Mouse (Mus musculus): ENCODE results near the gene Zmpste24. TPM values are rescaled to one million over a fixed set of nuclear protein-coding genes. Genes with fewer than 3 reads are reported as not detected.
"Not testable (repeated sequence)": the region's sequence is repeated elsewhere in the genome, so short reads cannot be mapped to it uniquely, and the experiment has no call there.

The Zmpste24 gene
- total RNA-seq (2017): 64.8 and 73.0 TPM in 2 replicates

GRCm38 (mm10) chr4:121097650-121098378 is at the start of gene Zmpste24:
TSS of gene Zmpste24 (minus strand) at chr4:121098241.
- ATAC-seq (replicated peaks in 1 of 2; ENCODE audit: insufficient read depth in 1 of 2, low FRiP score in 2 of 2, low TSS enrichment in 1 of 2, low read depth in 1 of 2, poor library complexity in 2 of 2, severe bottlenecking in 2 of 2): peak; percentile 89 to 95

GRCm38 (mm10) chr4:121109126-121109525 is 11.1 kb upstream of the Zmpste24 start, which contains the start of gene Tmco2:
TSS of gene Tmco2 (minus strand) at chr4:121109226.
- no peak for ATAC-seq (replicated peaks in 1 of 2; ENCODE audit: insufficient read depth in 1 of 2, low FRiP score in 2 of 2, low TSS enrichment in 1 of 2, low read depth in 1 of 2, poor library complexity in 2 of 2, severe bottlenecking in 2 of 2)

- no peak for ATAC-seq (replicated peaks in 1 of 2; ENCODE audit: insufficient read depth in 1 of 2, low FRiP score in 2 of 2, low TSS enrichment in 1 of 2, low read depth in 1 of 2, poor library complexity in 2 of 2, severe bottlenecking in 2 of 2)
These were observed 5.3 kb upstream of the Zmpste24 start for GRCm38 (mm10) chr4:121103304-121103703.

- ATAC-seq (replicated peaks in 1 of 2; ENCODE audit: insufficient read depth in 1 of 2, low FRiP score in 2 of 2, low TSS enrichment in 1 of 2, low read depth in 1 of 2, poor library complexity in 2 of 2, severe bottlenecking in 2 of 2): no peak
These were observed 7.8 kb downstream of the Zmpste24 start for GRCm38 (mm10) chr4:121090211-121090610.

GRCm38 (mm10) chr4:121088696-121089095 is 9.3 kb downstream of the Zmpste24 start:
- no peak for ATAC-seq (replicated peaks in 1 of 2; ENCODE audit: insufficient read depth in 1 of 2, low FRiP score in 2 of 2, low TSS enrichment in 1 of 2, low read depth in 1 of 2, poor library complexity in 2 of 2, severe bottlenecking in 2 of 2)

- no peak for ATAC-seq (replicated peaks in 1 of 2; ENCODE audit: insufficient read depth in 1 of 2, low FRiP score in 2 of 2, low TSS enrichment in 1 of 2, low read depth in 1 of 2, poor library complexity in 2 of 2, severe bottlenecking in 2 of 2)
These were observed 13.5 kb downstream of the Zmpste24 start for GRCm38 (mm10) chr4:121084506-121084905.

GRCm38 (mm10) chr4:121080395-121080794 is 17.6 kb downstream of the Zmpste24 start:
- ATAC-seq (replicated peaks in 1 of 2; ENCODE audit: insufficient read depth in 1 of 2, low FRiP score in 2 of 2, low TSS enrichment in 1 of 2, low read depth in 1 of 2, poor library complexity in 2 of 2, severe bottlenecking in 2 of 2): no peak

GRCm38 (mm10) chr4:121077915-121078646 is 20.0 kb downstream of the Zmpste24 start:
- no peak for ATAC-seq (replicated peaks in 1 of 2; ENCODE audit: insufficient read depth in 1 of 2, low FRiP score in 2 of 2, low TSS enrichment in 1 of 2, low read depth in 1 of 2, poor library complexity in 2 of 2, severe bottlenecking in 2 of 2)

- no peak for ATAC-seq (replicated peaks in 1 of 2; ENCODE audit: insufficient read depth in 1 of 2, low FRiP score in 2 of 2, low TSS enrichment in 1 of 2, low read depth in 1 of 2, poor library complexity in 2 of 2, severe bottlenecking in 2 of 2)
These were observed 23.8 kb downstream of the Zmpste24 start for GRCm38 (mm10) chr4:121074250-121074649.

GRCm38 (mm10) chr4:121065336-121065735 is 32.7 kb downstream of the Zmpste24 start:
- no peak for ATAC-seq (replicated peaks in 1 of 2; ENCODE audit: insufficient read depth in 1 of 2, low FRiP score in 2 of 2, low TSS enrichment in 1 of 2, low read depth in 1 of 2, poor library complexity in 2 of 2, severe bottlenecking in 2 of 2)

GRCm38 (mm10) chr4:121059218-121059617 is 38.8 kb downstream of the Zmpste24 start:
- ATAC-seq (replicated peaks in 1 of 2; ENCODE audit: insufficient read depth in 1 of 2, low FRiP score in 2 of 2, low TSS enrichment in 1 of 2, low read depth in 1 of 2, poor library complexity in 2 of 2, severe bottlenecking in 2 of 2): not testable (repeated sequence)

GRCm38 (mm10) chr4:121057032-121057431 is 41.0 kb downstream of the Zmpste24 start:
- ATAC-seq (replicated peaks in 1 of 2; ENCODE audit: insufficient read depth in 1 of 2, low FRiP score in 2 of 2, low TSS enrichment in 1 of 2, low read depth in 1 of 2, poor library complexity in 2 of 2, severe bottlenecking in 2 of 2): no peak

GRCm38 (mm10) chr4:121056342-121056741 is 41.7 kb downstream of the Zmpste24 start:
- ATAC-seq (replicated peaks in 1 of 2; ENCODE audit: insufficient read depth in 1 of 2, low FRiP score in 2 of 2, low TSS enrichment in 1 of 2, low read depth in 1 of 2, poor library complexity in 2 of 2, severe bottlenecking in 2 of 2): no peak; a peak in 1 of 4 replicates

GRCm38 (mm10) chr4:121052454-121053323 is 45.4 kb downstream of the Zmpste24 start:
- no peak for ATAC-seq (replicated peaks in 1 of 2; ENCODE audit: insufficient read depth in 1 of 2, low FRiP score in 2 of 2, low TSS enrichment in 1 of 2, low read depth in 1 of 2, poor library complexity in 2 of 2, severe bottlenecking in 2 of 2)

- ATAC-seq (replicated peaks in 1 of 2; ENCODE audit: insufficient read depth in 1 of 2, low FRiP score in 2 of 2, low TSS enrichment in 1 of 2, low read depth in 1 of 2, poor library complexity in 2 of 2, severe bottlenecking in 2 of 2): no peak
These were observed 46.2 kb downstream of the Zmpste24 start for GRCm38 (mm10) chr4:121051863-121052262.

GRCm38 (mm10) chr4:121042946-121043345 is 55.1 kb downstream of the Zmpste24 start:
- ATAC-seq (replicated peaks in 1 of 2; ENCODE audit: insufficient read depth in 1 of 2, low FRiP score in 2 of 2, low TSS enrichment in 1 of 2, low read depth in 1 of 2, poor library complexity in 2 of 2, severe bottlenecking in 2 of 2): no peak

- ATAC-seq (replicated peaks in 1 of 2; ENCODE audit: insufficient read depth in 1 of 2, low FRiP score in 2 of 2, low TSS enrichment in 1 of 2, low read depth in 1 of 2, poor library complexity in 2 of 2, severe bottlenecking in 2 of 2): no peak
These were observed 55.6 kb downstream of the Zmpste24 start for GRCm38 (mm10) chr4:121042472-121042871.
